Mouse (Mus musculus): ENCODE measurements around the gene Limd2. TPM values are rescaled to one million over a fixed set of nuclear protein-coding genes. Genes with fewer than 3 reads are reported as not detected.

Limd2 gene
- polyA plus RNA-seq, 1 experiment from 2014 or later = 158 TPM

DNA sequence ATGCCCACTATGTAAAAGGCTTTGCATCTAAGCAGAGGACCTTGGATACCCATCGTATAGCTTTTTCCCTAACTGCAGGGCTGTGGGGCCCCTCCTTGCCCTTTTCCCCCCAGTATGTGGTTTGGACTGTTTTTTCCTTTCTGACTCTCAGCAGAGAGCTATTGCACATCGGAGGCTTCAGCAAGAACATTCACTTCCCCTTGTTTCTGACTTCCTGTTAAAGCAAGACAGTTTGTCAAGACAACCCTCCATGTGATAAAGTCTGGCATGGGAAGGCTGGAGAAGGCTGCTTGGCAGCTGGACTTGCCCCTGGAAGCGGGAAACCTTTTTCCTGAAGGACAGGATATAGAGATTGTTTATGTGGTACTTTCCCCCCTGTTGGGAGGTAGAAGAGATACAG lies 37.9 kb downstream of the Limd2 start:
- DNase-seq (ENCODE audit: low spot score) = no peak
- Histone ChIP-seq H3K9me3 (ENCODE audit: control insufficient read depth, low read length) (no peaks in the 10 kb centered on the region), H3K27me3 (ENCODE audit: control insufficient read depth, insufficient read depth, low read length) (no peaks in the 10 kb centered on the region), H3K36me3 (replicated peaks; ENCODE audit: control insufficient read depth, insufficient read depth) (peaks cover 73% of the 10 kb centered on the region), H3K4me3 (replicated peaks; ENCODE audit: low read length) (no peak overlapping the region), H3K4me2 (replicated peaks) (no peak overlapping the region), H3K27ac (no peak overlapping the region), H3K9ac (no peak overlapping the region), H3K4me1 (replicated peaks; ENCODE audit: control insufficient read depth, insufficient read depth, low read length) (no peaks in the 10 kb centered on the region)
- no peak for ATAC-seq (ENCODE audit: low FRiP score)
- WGBS = 87% methylated on average over 3 of the region's 3 CpGs

DNA sequence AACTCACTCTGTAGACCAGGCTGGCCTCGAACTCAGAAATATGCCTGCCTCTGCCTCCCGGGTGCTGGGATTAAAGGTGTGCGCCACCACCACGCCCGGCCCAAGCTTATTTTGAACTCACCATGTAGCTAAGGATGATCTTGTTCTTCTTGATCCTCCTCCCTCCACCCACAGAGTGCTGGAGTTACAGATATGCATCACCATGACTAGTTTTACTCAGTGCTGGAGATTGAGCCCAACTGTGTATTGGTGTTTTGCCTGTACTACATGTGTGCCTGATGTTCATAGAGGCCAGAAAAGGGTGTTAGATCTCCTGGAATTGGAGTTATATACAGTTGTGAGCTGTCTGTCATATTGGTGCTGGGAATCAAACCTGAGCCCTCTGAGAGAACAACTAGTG lies 38.4 kb downstream of the Limd2 start:
- Histone ChIP-seq H3K27ac (no peak overlapping the region), H3K36me3 (replicated peaks; ENCODE audit: control insufficient read depth, insufficient read depth) (peaks cover 78% of the 10 kb centered on the region), H3K9ac (no peak overlapping the region), H3K9me3 (ENCODE audit: control insufficient read depth, low read length) (no peaks in the 10 kb centered on the region), H3K4me2 (replicated peaks) (no peak overlapping the region), H3K4me1 (replicated peaks; ENCODE audit: control insufficient read depth, insufficient read depth, low read length) (no peaks in the 10 kb centered on the region), H3K27me3 (ENCODE audit: control insufficient read depth, insufficient read depth, low read length) (no peaks in the 10 kb centered on the region), H3K4me3 (replicated peaks; ENCODE audit: low read length) (no peak overlapping the region)
- WGBS = 98% methylated on average over 5 of the region's 5 CpGs
- no peak for ATAC-seq (ENCODE audit: low FRiP score)
- DNase-seq (ENCODE audit: low spot score) = no peak

DNA sequence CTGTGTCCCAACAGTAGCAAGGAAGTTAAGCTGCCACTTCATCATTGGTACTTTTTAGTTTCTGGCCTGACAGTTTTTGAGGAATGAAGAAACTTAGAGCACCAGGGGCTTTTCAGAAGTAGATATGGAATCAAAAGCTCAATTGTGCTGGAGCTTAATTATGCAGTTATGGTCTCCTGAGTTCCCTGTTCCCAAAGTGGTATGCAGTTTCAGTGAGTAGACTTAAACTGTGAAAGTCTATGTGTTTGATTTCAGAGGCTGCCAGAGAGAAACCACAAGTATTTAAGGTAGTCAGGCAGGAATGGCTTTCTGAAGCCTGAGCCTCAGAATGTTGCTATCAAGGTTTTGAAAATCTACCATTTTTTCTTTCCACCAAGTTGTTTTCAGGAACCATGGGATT lies 49.0 kb downstream of the Limd2 start:
- Histone ChIP-seq H3K4me3 (replicated peaks; ENCODE audit: low read length) (no peak overlapping the region), H3K27me3 (ENCODE audit: control insufficient read depth, insufficient read depth, low read length) (no peaks in the 10 kb centered on the region), H3K36me3 (replicated peaks; ENCODE audit: control insufficient read depth, insufficient read depth) (peaks cover 49% of the 10 kb centered on the region), H3K9ac (no peak overlapping the region), H3K9me3 (ENCODE audit: control insufficient read depth, low read length) (no peaks in the 10 kb centered on the region), H3K4me1 (replicated peaks; ENCODE audit: control insufficient read depth, insufficient read depth, low read length) (no peaks in the 10 kb centered on the region), H3K4me2 (replicated peaks) (no peak overlapping the region), H3K27ac (no peak overlapping the region)
- DNase-seq (ENCODE audit: low spot score) (no peak), ATAC-seq (ENCODE audit: low FRiP score) (no peak)

Other genes starting within 250 kb of the Limd2 start
- 48.9 and 55.1 TPM in 2 replicates for gene Cyb561, start 207.5 kb downstream of the Limd2 start, polyA plus RNA-seq (2014; fragmentation: Nextera tagmentation; extraction: Ambion mirVana)
- 6.0 and 6.8 TPM in 2 replicates for gene Ace, start 192.9 kb downstream of the Limd2 start, polyA plus RNA-seq (2014; fragmentation: Nextera tagmentation; extraction: Ambion mirVana)
- not detected in 2 replicates for gene Ace3, start 166.2 kb downstream of the Limd2 start, polyA plus RNA-seq (2014; fragmentation: Nextera tagmentation; extraction: Ambion mirVana)
- gene Kcnh6, start 152.7 kb downstream of the Limd2 start, polyA plus RNA-seq (2014; fragmentation: Nextera tagmentation; extraction: Ambion mirVana) = 2.3 and 2.5 TPM in 2 replicates
- gene Dcaf7, start 124.0 kb downstream of the Limd2 start, polyA plus RNA-seq (2014; fragmentation: Nextera tagmentation; extraction: Ambion mirVana) = 156 and 176 TPM in 2 replicates
- 5.0 and 5.9 TPM in 2 replicates for gene Taco1, start 94.8 kb downstream of the Limd2 start, polyA plus RNA-seq (2014; fragmentation: Nextera tagmentation; extraction: Ambion mirVana)
- gene Map3k3, start 76.2 kb downstream of the Limd2 start, polyA plus RNA-seq (2014; fragmentation: Nextera tagmentation; extraction: Ambion mirVana) = 16.5 and 18.7 TPM in 2 replicates
- gene Gm10840, start within 50 bp of the Limd2 start, polyA plus RNA-seq (2014; fragmentation: Nextera tagmentation; extraction: Ambion mirVana) = not detected in 2 replicates
- 27.4 and 30.1 TPM in 2 replicates for gene Strada, start 41.3 kb upstream of the Limd2 start, polyA plus RNA-seq (2014; fragmentation: Nextera tagmentation; extraction: Ambion mirVana)
- 76.6 and 94.5 TPM in 2 replicates for gene Ccdc47, start 55.5 kb upstream of the Limd2 start, polyA plus RNA-seq (2014; fragmentation: Nextera tagmentation; extraction: Ambion mirVana)
- gene Ddx42, start 56.1 kb upstream of the Limd2 start, polyA plus RNA-seq (2014; fragmentation: Nextera tagmentation; extraction: Ambion mirVana) = 78.0 and 82.2 TPM in 2 replicates
- 31.4 and 31.9 TPM in 2 replicates for gene Ftsj3, start 95.2 kb upstream of the Limd2 start, polyA plus RNA-seq (2014; fragmentation: Nextera tagmentation; extraction: Ambion mirVana)
- 282 and 287 TPM in 2 replicates for gene Psmc5, start 95.3 kb upstream of the Limd2 start, polyA plus RNA-seq (2014; fragmentation: Nextera tagmentation; extraction: Ambion mirVana)
- gene Smarcd2, start 112.1 kb upstream of the Limd2 start, polyA plus RNA-seq (2014; fragmentation: Nextera tagmentation; extraction: Ambion mirVana) = 12.8 and 16.8 TPM in 2 replicates
- 0.08 and 0.43 TPM in 2 replicates for gene Tcam1, start 115.8 kb upstream of the Limd2 start, polyA plus RNA-seq (2014; fragmentation: Nextera tagmentation; extraction: Ambion mirVana)
- not detected in 2 replicates for gene Gh, start 141.0 kb upstream of the Limd2 start, polyA plus RNA-seq (2014; fragmentation: Nextera tagmentation; extraction: Ambion mirVana)
- 0.86 and 0.92 TPM in 2 replicates for gene Cd79b, start 153.9 kb upstream of the Limd2 start, polyA plus RNA-seq (2014; fragmentation: Nextera tagmentation; extraction: Ambion mirVana)
- gene Scn4a, start 192.4 kb upstream of the Limd2 start, polyA plus RNA-seq (2014; fragmentation: Nextera tagmentation; extraction: Ambion mirVana) = not detected in 2 replicates
- not detected in 2 replicates for gene Prr29, start 204.6 kb upstream of the Limd2 start, polyA plus RNA-seq (2014; fragmentation: Nextera tagmentation; extraction: Ambion mirVana)
- gene Icam2, start 227.2 kb upstream of the Limd2 start, polyA plus RNA-seq (2014; fragmentation: Nextera tagmentation; extraction: Ambion mirVana) = 13.6 and 18.6 TPM in 2 replicates